Mouse (Mus musculus) MEL (cell line): ENCODE results near the gene Vasn. TPM values are rescaled to one million over a fixed set of nuclear protein-coding genes. Genes with fewer than 3 reads are reported as not detected.

Source experiments
- DNase-seq: peaks from one replicate; pipeline ENCODE4 v3.0.0; 2011; ENCODE audit warnings: low read depth, low spot score
- H3K27ac ChIP-seq: 2 replicates; pipeline ENCODE4 v1.5.1; 2012; ENCODE audit warnings: low read depth, mild to moderate bottlenecking, control low read depth, low read length, moderate library complexity; ENCODE audit not compliant: control insufficient read depth
- H3K27me3 ChIP-seq, 2 experiments: fragments of 150-350 bp in 1 of 2; sonication (generic) in 1 of 2; 2 replicates each; pipeline ENCODE4 v1.6.1; 2012; ENCODE audit warnings: low read length in 2 of 2, mild to moderate bottlenecking in 2 of 2, improper control_type of control experiment in 1 of 2, moderate library complexity in 1 of 2; ENCODE audit not compliant: insufficient read depth in 2 of 2, control insufficient read depth in 1 of 2
- H3K36me3 ChIP-seq, 2 experiments: 2 replicates each; pipeline ENCODE4 v1.6.1; 2012 to 2014; ENCODE audit warnings: low read length in 2 of 2, improper control_type of control experiment in 1 of 2, inconsistent platforms in 1 of 2, mild to moderate bottlenecking in 1 of 2; ENCODE audit not compliant: insufficient read depth in 2 of 2, control insufficient read depth in 1 of 2
- H3K4me1 ChIP-seq, 2 experiments: fragments of 150-350 bp in 1 of 2; sonication (generic) in 1 of 2; 2 replicates each; pipeline ENCODE4 v1.6.1; 2012; ENCODE audit warnings: low read length in 2 of 2, improper control_type of control experiment in 1 of 2, mild to moderate bottlenecking in 1 of 2; ENCODE audit not compliant: insufficient read depth in 2 of 2, control insufficient read depth in 1 of 2
- H3K4me3 ChIP-seq, 2 experiments: fragments of 150-350 bp in 1 of 2; sonication (generic) in 1 of 2; 2 replicates each; pipeline ENCODE4 v1.5.1; 2012; ENCODE audit warnings: low read depth in 2 of 2, low read length in 2 of 2, mild to moderate bottlenecking in 2 of 2, moderate library complexity in 2 of 2, control low read depth in 1 of 2, improper control_type of control experiment in 1 of 2; ENCODE audit not compliant: control insufficient read depth in 1 of 2, insufficient read depth in 1 of 2
- H3K79me2 ChIP-seq: 2 replicates; pipeline ENCODE4 v1.6.1; 2012; ENCODE audit warnings: mild to moderate bottlenecking, low read length, moderate library complexity; ENCODE audit not compliant: control insufficient read depth, poor library complexity, insufficient read depth
- H3K9ac ChIP-seq: 2 replicates; pipeline ENCODE4 v1.6.1; 2012; ENCODE audit warnings: low read depth, mild to moderate bottlenecking, control low read depth, low read length, moderate library complexity; ENCODE audit not compliant: control insufficient read depth, poor library complexity, severe bottlenecking
- H3K9me3 ChIP-seq: fragments of 150-350 bp; sonication (generic); replicated peaks from 2 replicates; pipeline ENCODE4 v1.6.1; 2012; ENCODE audit warnings: mild to moderate bottlenecking, low read length, improper control_type of control experiment, moderate library complexity; ENCODE audit not compliant: insufficient read depth
- CTCF ChIP-seq, 3 experiments: IDR thresholded peaks in 2 of 3; conservative IDR thresholded peaks in 1 of 3; 2 replicates each; pipeline ENCODE4 v1.5.1; 2011 to 2012; ENCODE audit warnings: low read length in 3 of 3, low read depth in 2 of 3, mild to moderate bottlenecking in 2 of 3, improper control_type of control experiment in 1 of 3, inconsistent platforms in 1 of 3, mixed read lengths in 1 of 3, moderate library complexity in 1 of 3; ENCODE audit not compliant: control insufficient read depth in 1 of 3, insufficient read depth in 1 of 3, poor library complexity in 1 of 3, severe bottlenecking in 1 of 3
- GABPA ChIP-seq: IDR thresholded peaks from 2 replicates; pipeline ENCODE4 v1.6.1; 2012; ENCODE audit warnings: low read depth, mild to moderate bottlenecking, inconsistent platforms, low read length, improper control_type of control experiment, moderate library complexity
- HCFC1 ChIP-seq: IDR thresholded peaks from 2 replicates; pipeline ENCODE4 v1.6.1; 2012; ENCODE audit warnings: low read depth, mild to moderate bottlenecking, inconsistent platforms, low read length, improper control_type of control experiment, moderate library complexity
- JUND ChIP-seq: IDR thresholded peaks from 2 replicates; pipeline ENCODE4 v1.6.1; 2011; ENCODE audit warnings: low read depth, mild to moderate bottlenecking, improper control_type of control experiment, low read length
- MAFK ChIP-seq: IDR thresholded peaks from 2 replicates; pipeline ENCODE4 v1.6.1; 2011; ENCODE audit warnings: low read depth, mild to moderate bottlenecking, low read length, improper control_type of control experiment, borderline replicate concordance
- MEF2A ChIP-seq: IDR thresholded peaks from 2 replicates; pipeline ENCODE4 v1.6.1; 2014; ENCODE audit warnings: low read depth, mild to moderate bottlenecking, inconsistent platforms, low read length, improper control_type of control experiment; ENCODE audit not compliant: poor library complexity, insufficient replicate concordance, severe bottlenecking; ENCODE audit errors: extremely low read depth
- MYC ChIP-seq: IDR thresholded peaks from 2 replicates; pipeline ENCODE4 v1.6.1; 2011; ENCODE audit warnings: low read depth, mild to moderate bottlenecking, low read length, improper control_type of control experiment, moderate library complexity
- NELFE ChIP-seq: IDR thresholded peaks from 2 replicates; pipeline ENCODE4 v1.6.1; 2011; ENCODE audit warnings: low read depth, low read length, improper control_type of control experiment
- POLR2AphosphoS2 ChIP-seq: IDR thresholded peaks from 2 replicates; pipeline ENCODE4 v1.6.1; 2011; ENCODE audit warnings: low read length, improper control_type of control experiment
- RAD21 ChIP-seq: IDR thresholded peaks from 2 replicates; pipeline ENCODE4 v1.6.1; 2011; ENCODE audit warnings: mild to moderate bottlenecking, low read depth, low read length, improper control_type of control experiment
- SMC3 ChIP-seq: IDR thresholded peaks from 2 replicates; pipeline ENCODE4 v1.6.1; 2011; ENCODE audit warnings: low read depth, low read length, improper control_type of control experiment
- USF1 ChIP-seq: IDR thresholded peaks from 2 replicates; pipeline ENCODE4 v1.6.1; 2014; ENCODE audit warnings: low read depth, mild to moderate bottlenecking, inconsistent platforms, low read length, improper control_type of control experiment, moderate library complexity
- ZC3H11A ChIP-seq: IDR thresholded peaks from 2 replicates; pipeline ENCODE4 v1.6.1; 2012; ENCODE audit warnings: low read depth, mild to moderate bottlenecking, inconsistent platforms, low read length, improper control_type of control experiment
- ZMIZ1 ChIP-seq: IDR thresholded peaks from 2 replicates; pipeline ENCODE4 v1.6.1; 2012; ENCODE audit warnings: low read depth, mild to moderate bottlenecking, inconsistent platforms, low read length, improper control_type of control experiment, moderate library complexity
- polyA plus RNA-seq, 2 experiments: library from polyadenylated mRNA; stranded (reverse) in 1 of 2; unstranded in 1 of 2; fragments of >175 nt in 1 of 2; fragments of >200 nt in 1 of 2; gene quantifications; 2 replicates each; pipeline versions ENCODE4 v1.2.1 to v1.2.4; 2012; ENCODE audit warnings: low replicate concordance in 2 of 2, low read depth in 1 of 2; ENCODE audit not compliant: insufficient read length in 2 of 2, insufficient read depth in 1 of 2, missing spikeins in 1 of 2
- total RNA-seq: library from RNA; depleted of rRNA; stranded (reverse); fragments of 300-350 nt; gene quantifications from 2 replicates; pipeline ENCODE4 v1.2.3, GENCODE M21; 2012

The Vasn gene
- total and polyA plus RNA-seq, 3 experiments, result 0.19 to 3.1 TPM; not detected in 1

DNA sequence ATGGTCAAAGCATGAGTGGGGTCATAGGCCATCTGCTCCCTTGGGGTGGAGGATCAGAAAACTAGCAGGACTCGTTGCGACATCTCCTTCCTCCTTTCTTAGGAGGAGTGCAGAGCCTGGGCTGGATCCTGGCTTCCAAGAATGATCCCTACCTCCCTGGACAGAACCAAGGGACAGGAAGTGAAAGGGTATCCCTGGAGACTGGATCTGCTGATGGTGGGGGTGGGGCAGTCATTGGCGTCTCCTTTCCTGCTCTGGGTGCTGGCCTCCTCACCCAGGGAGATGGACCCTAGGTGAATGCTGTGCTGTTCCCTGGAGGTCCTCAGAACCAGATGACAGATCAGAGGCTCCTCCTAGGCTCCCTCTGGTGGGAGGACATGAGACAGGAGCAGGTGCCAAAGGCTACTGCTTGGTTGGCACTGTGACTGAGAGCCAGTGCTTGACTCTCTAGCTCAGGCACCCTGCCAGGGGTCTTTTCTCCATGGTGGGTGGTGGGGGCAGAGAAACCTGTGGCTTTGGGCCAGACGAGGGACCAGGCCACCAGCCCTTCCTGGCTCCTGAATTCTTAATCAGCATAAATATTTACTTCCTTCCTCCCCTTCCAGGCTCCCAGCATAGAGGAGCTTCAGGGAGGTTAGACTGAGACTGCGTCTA, 33.2 kb upstream of the Vasn start:
- H3K4me1 ChIP-seq, result no peaks in the 10 kb centered on the region; a peak in 1 of 4 replicates
- no peak overlapping the region for H3K4me3 ChIP-seq
- no peak for DNase-seq
- no peaks in the 10 kb centered on the region for H3K9me3 ChIP-seq
- no peaks in the 10 kb centered on the region for H3K36me3 ChIP-seq
- H3K27me3 ChIP-seq, result no peaks in the 10 kb centered on the region
- no peaks in the 10 kb centered on the region for H3K79me2 ChIP-seq
- H3K9ac ChIP-seq, result no peak overlapping the region
- no peak overlapping the region for H3K27ac ChIP-seq
- peak; percentile 14 for TF ChIP-seq RAD21
- no peak for TF ChIP-seq NELFE
- TF ChIP-seq HCFC1, result no peak
- peak; percentile 13 to 58 (median 50); a peak in 4 of 6 replicates for TF ChIP-seq CTCF (IDR thresholded peaks at IDR 0.05 in 2 of 3, conservative IDR thresholded peaks at IDR 0.05 in 1 of 3; ENCODE audit: control insufficient read depth in 1 of 3, insufficient read depth in 1 of 3, low read depth in 2 of 3, low read length in 3 of 3, poor library complexity in 1 of 3, severe bottlenecking in 1 of 3)
- no peak for TF ChIP-seq JUND
- TF ChIP-seq SMC3, result peak; percentile 73
- TF ChIP-seq MYC, result no peak

- Histone ChIP-seq H3K79me2 (no peaks in the 10 kb centered on the region), H3K9me3 (no peaks in the 10 kb centered on the region), H3K9ac (no peak overlapping the region), H3K27me3 (no peaks in the 10 kb centered on the region), H3K36me3 (no peaks in the 10 kb centered on the region), H3K27ac (no peak overlapping the region), H3K4me1 (no peaks in the 10 kb centered on the region), H3K4me3 (no peak overlapping the region)
- DNase-seq, result peak; percentile 85
- TF ChIP-seq SMC3 (peak; percentile 98), CTCF (IDR thresholded peaks at IDR 0.05 in 2 of 3, conservative IDR thresholded peaks at IDR 0.05 in 1 of 3; ENCODE audit: control insufficient read depth in 1 of 3, insufficient read depth in 1 of 3, low read depth in 2 of 3, low read length in 3 of 3, poor library complexity in 1 of 3, severe bottlenecking in 1 of 3) (peak; percentile 94 to 98 (median 98); a peak in 5 of 6 replicates), MAFK (no peak), RAD21 (peak; percentile 99), ZC3H11A (peak; percentile 97), GABPA (no peak), POLR2AphosphoS2 (no peak), MEF2A (no peak), USF1 (no peak), ZMIZ1 (no peak)
Measured at GRCm38 (mm10) chr16:4607818-4608531, 31.8 kb upstream of the Vasn start.
